Mouse (Mus musculus): ENCODE measurements around the gene Slc18b1.

- TF ChIP-seq CTCF (IDR thresholded peaks at IDR 0.05) (no peak), EP300 (IDR thresholded peaks at IDR 0.05; ENCODE audit: insufficient read depth, low read depth, low read length) (no peak), POLR2A (IDR thresholded peaks at IDR 0.05; ENCODE audit: insufficient read depth, low read depth, low read length) (0 out of 2 replicates have a peak, but pooled peaks have one; percentile 11)
These were observed 13.8 kb upstream of the Slc18b1 start for GRCm38 (mm10) chr10:23782855-23783492.
